Mouse (Mus musculus): Measurements from ENCODE around the gene Olfr1042.
"Not testable (repeated sequence)": the region's sequence is repeated elsewhere in the genome, so short reads cannot be mapped to it uniquely, and the experiment has no call there.

Olfr1042 gene

DNA sequence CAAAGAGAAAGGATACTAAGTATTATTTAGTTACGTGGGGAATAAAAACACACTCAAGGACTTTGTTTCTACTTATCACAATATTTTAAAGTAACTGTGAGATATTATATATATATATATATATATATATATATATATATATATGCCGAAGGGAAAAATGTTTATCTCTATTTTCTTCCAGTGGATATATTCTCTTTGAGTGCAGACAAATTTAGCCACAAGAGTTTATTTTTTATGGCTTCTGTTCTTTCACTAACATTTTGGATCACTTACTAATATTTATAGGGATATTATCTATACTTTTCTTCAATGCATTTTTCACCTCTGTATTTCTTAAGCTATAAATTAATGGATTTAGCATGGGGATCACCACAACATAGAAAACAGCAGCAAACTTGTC, at the start of gene Olfr1042:
Gene Olfr1042 (minus strand): TSS at position 101 of the 400 bp plus-strand sequence.
- in situ Hi-C loops (cut with MboI; ENCODE audit: low sequenced_read_pairs): no loop called here

DNA sequence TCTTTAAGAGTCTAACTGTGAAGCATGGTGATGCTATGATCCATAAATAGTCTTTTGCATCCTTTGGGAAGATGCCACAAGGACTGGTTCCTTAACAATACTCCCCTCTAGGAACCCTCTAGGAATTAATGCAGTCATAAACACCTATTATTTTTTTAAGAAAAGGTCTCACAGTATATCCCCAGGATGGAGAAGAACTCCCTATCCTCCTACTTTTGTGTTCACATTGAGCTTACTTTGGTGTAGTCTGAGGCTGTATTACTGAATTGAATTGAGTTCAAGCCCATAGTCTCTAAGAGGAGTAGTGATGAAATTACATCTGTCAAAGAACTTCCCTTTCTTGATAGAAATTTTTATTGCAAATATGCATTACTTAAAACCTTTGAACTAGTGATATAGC, 41.3 kb upstream of the Olfr1042 start, which contains the start of gene Olfr1045:
Gene Olfr1045 (minus strand): TSS at position 101 of the 400 bp plus-strand sequence.
- in situ Hi-C loops (cut with MboI; ENCODE audit: low sequenced_read_pairs): no loop called here

DNA sequence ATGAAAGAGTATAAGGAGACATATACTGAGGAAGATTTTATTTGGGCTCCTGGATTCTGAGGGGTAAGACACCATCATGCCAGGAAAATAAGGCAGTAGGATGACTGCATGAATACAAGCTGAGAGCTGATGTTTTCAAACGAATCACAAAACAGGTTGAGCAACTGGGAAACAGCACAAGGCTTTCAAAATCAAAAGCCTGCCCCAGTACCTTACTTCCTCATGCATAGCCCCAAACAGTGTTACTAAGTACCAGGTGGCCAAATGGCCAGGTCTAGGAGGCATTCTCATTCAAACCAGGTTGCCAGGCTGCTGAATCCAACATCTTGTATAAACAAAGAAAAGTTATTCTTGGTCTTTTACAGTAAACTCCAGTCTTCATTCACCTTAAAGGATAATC, 34.2 kb upstream of the Olfr1042 start:
- in situ Hi-C loops (cut with MboI; ENCODE audit: low sequenced_read_pairs): no loop called here

DNA sequence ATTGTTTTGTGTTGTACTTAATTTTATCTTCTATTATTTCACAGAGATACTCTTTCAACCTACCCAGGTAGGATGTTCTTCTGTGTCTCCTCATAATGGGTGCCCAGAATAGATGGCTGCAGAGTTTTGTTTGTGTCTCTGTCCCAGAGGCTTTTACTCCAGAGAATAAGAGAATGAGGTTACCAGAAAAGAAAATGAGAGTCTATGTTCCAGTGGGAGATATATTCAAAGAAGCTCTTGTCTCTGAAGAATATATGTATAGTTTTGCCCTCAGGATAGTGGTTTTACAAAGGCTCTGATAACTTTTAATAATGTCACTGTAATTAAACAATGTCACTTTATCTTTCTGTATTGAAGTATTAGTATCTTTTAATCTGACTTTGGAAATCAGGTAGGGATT, 23.9 kb upstream of the Olfr1042 start, which contains the start of gene Olfr52:
Gene Olfr52 (minus strand): TSS at position 101 of the 400 bp plus-strand sequence.
- in situ Hi-C loops (cut with MboI; ENCODE audit: low sequenced_read_pairs): no loop called here

DNA sequence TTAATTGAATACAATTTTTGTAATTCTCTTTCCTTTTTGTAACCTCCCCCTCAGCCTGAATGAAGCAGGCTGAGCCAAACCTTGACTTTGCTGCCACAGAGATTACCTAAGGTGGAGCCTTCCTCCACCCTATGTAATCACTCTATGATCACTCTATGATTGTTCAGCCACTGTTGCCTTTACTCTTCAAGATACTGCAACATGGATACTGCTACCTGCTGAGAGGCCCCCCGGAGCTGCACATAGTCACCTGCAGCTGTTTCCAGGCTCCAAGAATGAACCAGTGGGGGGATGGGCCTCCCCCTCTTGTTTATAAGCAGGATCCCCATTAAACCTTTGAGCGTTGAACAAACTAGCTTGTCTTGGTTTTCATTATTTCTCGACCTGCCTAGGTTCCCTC, 18.3 kb upstream of the Olfr1042 start:
- in situ Hi-C loops (cut with MboI; ENCODE audit: low sequenced_read_pairs): no loop called here

DNA sequence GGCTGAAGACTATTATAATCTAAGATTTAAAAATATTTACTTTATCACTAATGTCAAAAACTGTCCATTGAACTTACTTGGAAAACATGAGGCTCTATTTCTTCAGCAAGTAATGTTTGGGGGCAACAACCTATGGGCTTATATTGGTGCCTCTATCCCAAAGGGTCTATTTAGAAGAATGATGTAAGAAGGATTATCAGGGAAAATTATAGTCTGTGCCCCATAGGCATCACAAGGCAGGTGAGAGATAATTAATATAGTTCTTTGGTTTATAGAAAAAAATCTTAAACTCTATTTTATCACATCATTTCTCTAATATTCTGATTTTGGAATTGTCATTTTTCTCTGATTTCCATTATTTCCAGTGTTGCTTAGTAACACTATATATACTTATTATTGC, 16.1 kb upstream of the Olfr1042 start, which contains the start of gene Olfr1044:
Gene Olfr1044 (minus strand): TSS at position 101 of the 400 bp plus-strand sequence.
- in situ Hi-C loops (cut with MboI; ENCODE audit: low sequenced_read_pairs): no loop called here

DNA sequence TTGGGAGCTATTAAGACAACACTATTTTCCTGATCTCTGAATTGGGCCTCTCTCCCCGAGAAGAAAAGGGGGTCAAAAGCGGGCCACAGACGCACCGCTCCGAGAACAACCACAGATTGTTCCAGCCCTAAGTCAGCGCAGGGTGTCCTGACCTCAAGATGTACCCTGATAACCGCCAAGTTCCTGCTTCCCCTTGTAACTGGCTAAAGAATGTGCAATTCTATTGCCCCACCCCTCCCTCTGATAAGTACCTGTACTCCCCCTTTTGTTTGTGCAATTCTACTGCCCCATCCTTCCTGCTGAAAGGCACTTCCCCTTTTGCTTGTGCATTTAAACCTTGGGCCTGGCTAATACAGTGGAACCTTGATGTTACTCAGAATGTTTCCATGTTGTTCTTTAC, 13.8 kb upstream of the Olfr1042 start:
- in situ Hi-C loops (cut with MboI; ENCODE audit: low sequenced_read_pairs): not testable (repeated sequence)

DNA sequence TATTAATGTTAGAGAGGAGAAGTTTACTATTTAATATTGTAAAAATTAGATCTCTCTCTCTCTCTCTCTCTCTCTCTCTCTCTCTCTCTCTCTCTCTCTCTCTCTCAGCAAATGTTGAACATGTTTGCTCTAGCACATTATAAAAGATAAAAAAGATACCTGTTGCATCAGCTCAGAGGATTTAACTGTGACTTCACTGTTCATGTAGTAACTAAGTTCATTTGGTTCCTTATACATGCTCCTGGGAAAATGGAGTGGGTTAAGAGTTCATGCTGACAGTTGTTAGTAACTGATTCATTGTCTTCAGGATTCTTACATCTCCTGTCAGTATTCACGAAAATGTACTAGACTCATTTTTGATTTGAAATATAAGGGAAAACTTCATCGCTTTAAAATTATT, 5.8 kb upstream of the Olfr1042 start, which contains the start of gene Olfr1043:
Gene Olfr1043 (minus strand): TSS at position 101 of the 400 bp plus-strand sequence.
- in situ Hi-C loops (cut with MboI; ENCODE audit: low sequenced_read_pairs): no loop called here

DNA sequence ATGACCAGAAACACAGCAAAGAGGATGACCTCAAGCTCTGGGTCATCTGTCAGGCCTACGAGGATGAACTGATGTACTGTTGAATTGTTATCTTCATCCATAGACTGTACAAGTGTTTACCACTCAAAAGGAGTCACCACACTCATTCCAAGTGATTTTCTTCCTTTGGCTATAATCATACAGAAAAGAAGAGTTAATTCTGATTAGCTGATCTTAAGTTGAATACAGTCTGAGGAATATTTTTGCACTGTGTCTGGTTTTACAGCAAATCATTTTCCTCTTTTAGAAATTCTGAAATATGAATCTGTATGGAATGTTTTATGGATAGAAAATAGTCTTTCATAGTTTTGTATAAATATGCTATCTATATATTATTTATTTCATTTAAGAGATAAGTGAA, 15.0 kb downstream of the Olfr1042 start, which contains the start of gene Olfr1040:
Gene Olfr1040 (minus strand): TSS at position 101 of the 400 bp plus-strand sequence.
- in situ Hi-C loops (cut with MboI; ENCODE audit: low sequenced_read_pairs): no loop called here

DNA sequence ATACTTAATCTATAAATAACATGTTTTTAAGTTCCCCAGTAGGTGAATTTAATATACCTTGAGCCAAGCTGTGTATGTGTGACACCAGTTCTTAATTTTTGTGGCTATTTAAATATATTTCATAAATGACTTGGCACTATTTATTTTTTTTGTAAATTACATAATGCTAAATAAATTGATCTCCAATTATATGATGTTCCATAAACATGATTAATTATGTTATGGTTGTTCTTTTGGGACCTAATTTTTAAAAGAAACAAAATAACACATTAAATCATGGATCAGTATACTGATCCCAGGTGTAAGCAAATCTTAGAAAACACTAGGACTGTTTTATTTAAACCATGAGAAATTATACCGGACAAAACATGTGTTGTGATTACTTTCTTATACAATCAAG, 25.8 kb downstream of the Olfr1042 start, which contains the start of gene Olfr1039:
Gene Olfr1039 (minus strand): TSS at position 101 of the 400 bp plus-strand sequence.
- in situ Hi-C loops (cut with MboI; ENCODE audit: low sequenced_read_pairs): no loop called here

All from CH12F3 (cell line).